Mouse (Mus musculus) thymus, postnatal 14 days (tissue): ENCODE data around the gene Calm5.
"Not testable (repeated sequence)": the region's sequence is repeated elsewhere in the genome, so short reads cannot be mapped to it uniquely, and the experiment has no call there.

Source experiments
- DNase-seq: peaks from one replicate; pipeline ENCODE4 v3.0.0; 2021

The Calm5 gene

GRCm38 (mm10) chr13:3866355-3867052 lies 12.5 kb downstream of the Calm5 start:
- DNase-seq, result no peak

GRCm38 (mm10) chr13:3867158-3867557 lies 13.2 kb downstream of the Calm5 start:
- DNase-seq, result no peak

DNA sequence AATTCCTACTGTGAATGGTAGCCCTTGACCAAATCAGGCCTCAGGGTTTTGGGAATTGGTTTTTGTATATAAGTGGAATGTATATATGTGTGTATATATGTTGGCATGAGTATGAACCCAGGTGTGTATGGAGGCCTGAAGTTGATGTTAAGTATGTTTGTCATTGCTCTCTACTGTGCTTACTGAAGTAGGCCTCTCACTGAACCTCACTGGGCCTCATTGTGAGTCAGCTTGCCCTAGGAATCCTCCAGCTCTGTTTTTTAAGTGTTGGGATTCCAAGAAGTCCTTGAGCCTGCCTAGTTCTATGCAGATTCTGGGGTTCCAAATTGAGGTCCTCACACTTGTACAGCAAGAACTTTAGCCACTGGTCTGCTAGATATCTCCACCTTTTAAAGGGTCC lies 15.9 kb downstream of the Calm5 start:
- no peak for DNase-seq

GRCm38 (mm10) chr13:3872832-3873231 lies 18.9 kb downstream of the Calm5 start:
- no peak for DNase-seq

- no peak for DNase-seq
Measured at GRCm38 (mm10) chr13:3876448-3876847, 22.5 kb downstream of the Calm5 start.

DNA sequence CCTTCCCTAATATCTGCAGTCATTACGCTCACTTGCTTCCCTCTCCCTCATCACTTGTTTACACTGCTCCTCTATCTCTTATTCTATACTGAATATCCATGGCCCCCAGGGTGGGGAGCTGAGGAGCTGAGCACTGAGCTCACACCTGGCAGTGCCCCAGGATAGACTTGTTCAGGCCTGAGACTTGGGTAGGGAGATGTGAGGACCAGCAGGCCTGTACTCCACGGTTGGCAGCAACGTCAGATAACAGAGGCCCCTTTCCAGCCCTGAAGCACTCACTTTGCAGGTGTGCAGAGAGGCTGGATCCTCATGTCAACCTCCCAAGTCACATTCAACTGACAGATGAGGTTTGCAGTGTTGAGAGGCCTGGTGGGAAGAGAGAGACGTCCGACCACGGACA lies 23.2 kb downstream of the Calm5 start:
- DNase-seq, result no peak

GRCm38 (mm10) chr13:3877679-3878220 lies 23.8 kb downstream of the Calm5 start:
- DNase-seq, result no peak

DNA sequence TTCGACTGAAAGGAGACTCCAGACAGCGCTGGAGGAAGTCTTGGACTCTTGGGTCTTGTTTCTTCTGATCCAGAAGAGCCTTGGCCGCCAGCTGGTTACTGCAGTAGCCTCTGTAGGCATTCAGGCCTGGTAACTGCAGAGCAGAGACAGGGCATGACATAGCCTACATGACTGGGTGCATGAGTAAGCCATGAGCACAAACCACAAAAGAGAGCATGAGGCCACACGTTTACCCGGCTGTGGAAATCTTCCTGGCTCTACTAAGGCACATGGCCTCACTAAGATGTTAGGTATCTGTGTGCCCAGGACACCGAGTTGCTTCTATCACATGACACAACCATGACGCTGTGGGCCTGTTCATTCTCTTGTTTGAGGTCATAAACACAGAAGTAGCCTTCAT lies 32.7 kb downstream of the Calm5 start:
- no peak for DNase-seq

GRCm38 (mm10) chr13:3889111-3889510 lies 35.1 kb downstream of the Calm5 start:
- DNase-seq, result no peak

DNA sequence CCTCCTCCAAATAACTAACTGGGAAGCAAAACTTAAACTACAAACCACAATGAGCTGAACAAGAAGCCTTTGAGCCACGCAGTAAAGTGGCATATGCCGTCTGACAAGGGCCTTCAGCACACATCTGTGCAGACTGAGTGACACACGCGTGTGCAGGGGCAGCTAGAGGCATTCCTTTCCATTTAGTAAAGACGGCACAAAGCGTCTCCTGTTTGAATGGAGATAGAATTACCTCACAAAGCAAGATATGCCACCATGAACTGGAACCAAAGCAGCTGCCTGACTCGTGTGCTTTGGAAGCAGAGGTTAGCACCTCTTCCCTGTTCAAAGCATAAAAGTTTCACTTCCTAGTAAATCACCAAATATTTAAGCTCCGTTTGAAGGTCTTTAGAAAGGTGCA lies 36.1 kb downstream of the Calm5 start:
- DNase-seq, result no peak

GRCm38 (mm10) chr13:3891479-3892087 lies 37.6 kb downstream of the Calm5 start:
- no peak for DNase-seq

DNA sequence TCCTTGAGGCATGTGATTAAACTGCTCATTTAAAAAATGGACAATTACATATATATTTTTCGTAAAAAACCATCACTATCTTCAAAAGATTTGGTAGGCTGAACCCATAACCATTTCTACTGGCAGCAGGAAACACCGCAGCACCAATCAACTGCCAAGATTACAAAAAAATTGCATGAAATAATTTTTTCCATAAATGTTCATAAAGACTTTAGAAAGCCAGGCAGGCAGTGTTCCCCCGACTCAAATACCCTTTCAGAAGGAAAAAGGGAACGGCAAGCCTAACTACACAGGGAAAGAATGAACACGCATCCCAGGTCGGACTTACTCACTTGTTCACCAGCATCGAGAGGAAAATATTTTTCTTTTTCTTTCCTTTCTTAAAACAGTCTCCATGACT lies 38.6 kb downstream of the Calm5 start:
- DNase-seq, result peak; percentile 12

DNA sequence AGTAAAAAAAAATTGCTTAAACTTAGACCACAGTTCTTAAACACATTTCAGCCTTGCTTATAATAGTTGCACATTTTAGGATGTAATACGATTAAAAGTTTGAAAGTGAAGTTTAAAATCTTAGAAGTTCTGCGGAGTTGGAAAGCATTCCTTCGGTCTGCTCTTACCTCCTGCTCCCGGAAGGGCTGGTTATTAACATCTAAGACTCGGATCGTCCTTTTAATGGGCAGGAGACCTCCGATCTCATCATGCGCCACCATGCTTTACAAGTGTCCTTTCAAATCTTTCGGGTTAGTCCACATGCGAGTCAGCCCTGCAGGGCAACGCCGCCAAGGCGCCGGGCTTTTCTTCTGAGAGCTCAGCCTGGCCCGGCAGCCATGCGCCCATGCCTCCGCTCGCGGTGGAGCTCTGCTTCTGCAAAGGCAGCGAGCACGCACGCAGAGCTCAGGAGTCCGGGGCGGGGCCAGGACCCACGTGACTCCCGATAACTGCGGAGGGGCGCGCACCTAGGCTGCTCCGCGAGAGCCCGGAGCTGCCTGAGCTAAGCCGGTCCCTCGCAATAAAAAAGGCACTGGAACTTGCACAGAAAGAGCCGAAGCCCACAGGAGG lies 39.3 kb downstream of the Calm5 start:
- DNase-seq, result peak; percentile 96

DNA sequence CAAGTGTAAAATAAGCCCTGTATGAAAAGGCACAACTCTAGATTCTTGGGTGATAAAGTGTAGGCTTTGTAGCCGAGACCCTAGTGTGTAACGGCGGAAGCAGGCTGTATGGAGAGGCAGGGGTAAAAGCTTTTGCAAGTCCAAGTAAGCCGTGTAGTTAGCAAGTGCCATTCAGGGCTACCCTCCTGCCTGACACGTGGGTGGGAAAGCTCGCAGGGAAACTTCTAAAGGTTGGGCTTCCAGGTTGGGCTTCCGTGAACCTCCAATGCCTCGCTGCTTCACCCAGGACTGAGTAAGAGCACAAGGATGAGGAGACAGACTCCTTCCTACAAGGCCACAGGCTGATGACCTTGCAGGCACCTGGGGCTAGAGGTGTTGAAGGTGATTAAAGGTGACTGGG lies 40.6 kb downstream of the Calm5 start:
- DNase-seq, result no peak

- DNase-seq, result no peak
Measured at GRCm38 (mm10) chr13:3895397-3895980, 41.5 kb downstream of the Calm5 start.

GRCm38 (mm10) chr13:3896032-3896431 lies 42.1 kb downstream of the Calm5 start:
- no peak for DNase-seq

- DNase-seq, result peak; percentile 79
Measured at GRCm38 (mm10) chr13:3896913-3897312, 42.9 kb downstream of the Calm5 start.

- DNase-seq, result not testable (repeated sequence)
Measured at GRCm38 (mm10) chr13:3898202-3898601, 44.2 kb downstream of the Calm5 start.

DNA sequence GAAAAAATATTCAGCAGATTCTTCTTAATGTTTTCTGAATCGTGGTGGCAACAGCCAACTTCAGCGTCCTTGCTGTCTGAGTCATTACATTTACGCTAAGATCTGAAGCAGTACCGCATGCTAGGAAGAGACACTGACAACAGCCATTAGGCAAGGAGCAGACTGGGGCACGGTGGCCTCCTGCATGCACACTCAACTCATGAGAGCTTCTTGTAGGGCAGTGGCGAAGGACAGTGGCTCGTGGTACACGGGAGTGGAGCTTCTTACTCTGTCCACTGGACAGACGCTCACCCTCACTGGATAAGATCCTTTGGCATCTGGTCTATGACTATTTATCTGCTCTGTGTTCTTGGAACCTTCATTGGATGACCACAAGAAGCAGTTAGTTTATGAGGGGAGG lies 45.3 kb downstream of the Calm5 start:
- no peak for DNase-seq
